7 mouse cellular contexts compared by ENCODE assay signal in the genomic region with DNA sequence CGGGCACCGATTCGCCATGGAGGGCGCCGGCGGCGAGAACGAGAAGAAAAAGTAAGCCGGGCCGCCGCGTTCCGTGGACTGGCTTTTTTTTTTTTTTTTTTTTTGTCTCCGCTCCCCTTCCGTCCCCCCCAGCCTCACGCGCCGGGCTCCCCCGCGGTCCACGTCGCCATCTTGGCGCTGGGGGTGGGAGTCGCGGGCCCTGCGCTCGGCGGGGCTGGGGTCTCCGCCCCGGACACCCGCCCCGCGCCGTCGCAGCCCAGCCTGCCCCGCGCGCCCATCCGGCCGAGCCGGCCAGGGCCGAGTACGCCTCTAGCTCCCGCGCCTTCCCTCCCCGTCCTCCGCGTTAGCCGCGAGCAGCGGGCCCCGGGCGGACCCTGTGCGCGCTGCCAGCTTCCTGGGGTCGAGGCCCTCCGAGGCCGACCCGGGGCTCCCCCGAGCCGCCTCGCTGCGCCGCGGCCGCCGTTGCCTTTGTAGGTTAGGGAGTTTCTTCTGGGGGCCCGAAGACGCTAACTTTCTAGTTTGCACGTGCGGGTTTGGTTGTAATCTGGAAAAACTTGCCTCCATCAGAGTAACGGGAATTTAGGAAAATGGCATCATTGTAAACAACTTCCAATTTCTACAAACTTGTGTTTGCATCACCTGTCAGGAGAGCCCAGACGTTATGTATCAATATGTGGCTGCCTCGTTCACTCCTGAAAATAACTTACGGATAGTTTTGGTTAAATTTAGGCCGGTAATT. TPM values are rescaled to one million over a fixed set of nuclear protein-coding genes. Genes with fewer than 3 reads are reported as not detected.
A peak's percentile ranks its signal among the peaks of the same experiment; 100 is the strongest.
DNase-seq lines count a peak whose midpoint lies in the region; ATAC-seq lines count a peak whose summit lies in the region.

No protein-coding gene starts in this region.

- H3K9ac ChIP-seq in limb, embryonic 11.5 days (ENCODE audit: low read length) = peak overlapping the region; percentile 95
- peak overlapping the region; percentile 99 for H3K9ac ChIP-seq in midbrain, embryonic 11.5 days (ENCODE audit: low read length)

- under 1% methylated on average over 64 of the region's 76 CpGs for WGBS in limb, embryonic 11.5 days
- WGBS in midbrain, embryonic 11.5 days = under 1% methylated on average over 57 of the region's 76 CpGs

- H3K27me3 ChIP-seq in limb, embryonic 11.5 days (ENCODE audit: control insufficient read depth, insufficient read depth, low read length) = no peaks in the 10 kb centered on the region
- H3K27me3 ChIP-seq in midbrain, embryonic 11.5 days (ENCODE audit: control insufficient read depth, insufficient read depth, low read length) = no peaks in the 10 kb centered on the region; the same call in 1 of the 2 replicates

- peak overlapping the region; percentile 67 for H3K4me3 ChIP-seq in limb, embryonic 11.5 days (ENCODE audit: low read depth, low read length)
- peak overlapping the region; percentile 91 for H3K4me3 ChIP-seq in midbrain, embryonic 11.5 days (ENCODE audit: low read depth, low read length)

- 0 out of 2 replicates have a peak, but pooled peaks cover 2% of the 10 kb centered on the region for H3K4me1 ChIP-seq in limb, embryonic 11.5 days (ENCODE audit: control insufficient read depth, insufficient read depth, low read length)
- H3K4me1 ChIP-seq in midbrain, embryonic 11.5 days (ENCODE audit: control insufficient read depth, insufficient read depth, low read length) = peaks cover 12% of the 10 kb centered on the region

- no peaks in the 10 kb centered on the region for H3K36me3 ChIP-seq in limb, embryonic 11.5 days (ENCODE audit: control insufficient read depth, insufficient read depth, low read length)
- no peaks in the 10 kb centered on the region for H3K36me3 ChIP-seq in midbrain, embryonic 11.5 days (ENCODE audit: control insufficient read depth, insufficient read depth, low read length)

- peak; percentile 79 for DNase-seq in adrenal gland, postnatal 14 days
- DNase-seq in embryo, embryonic 11 days = peak; percentile 89
- DNase-seq in kidney, adult 11 months = peak; percentile 46
- DNase-seq in limb, embryonic 11.5 days (ENCODE audit: low spot score) = peak; percentile 79
- peak; percentile 96 for DNase-seq in midbrain, embryonic 11.5 days (ENCODE audit: low spot score, missing footprints)
- DNase-seq in spleen, adult 18-20 months = peak; percentile 58 to 68

- peak overlapping the region; percentile 97 for H3K27ac ChIP-seq in limb, embryonic 11.5 days (replicated peaks; ENCODE audit: low read depth, low read length)
- H3K27ac ChIP-seq in midbrain, embryonic 11.5 days (ENCODE audit: low read depth, low read length) = peak overlapping the region; percentile 98

- H3K9me3 ChIP-seq in limb, embryonic 11.5 days (ENCODE audit: control insufficient read depth, low read length) = no peaks in the 10 kb centered on the region
- no peaks in the 10 kb centered on the region for H3K9me3 ChIP-seq in midbrain, embryonic 11.5 days (ENCODE audit: control insufficient read depth, low read length)

- peak overlapping the region; percentile 47 for H3K4me2 ChIP-seq in limb, embryonic 11.5 days (ENCODE audit: low read depth, severe bottlenecking)
- H3K4me2 ChIP-seq in midbrain, embryonic 11.5 days = peak overlapping the region; percentile 73

- ATAC-seq in granulocyte monocyte progenitor cell, adult 5-6 weeks (replicated peaks; ENCODE audit: poor library complexity, severe bottlenecking) = peak; percentile 28
- ATAC-seq in limb, embryonic 11.5 days (ENCODE audit: insufficient number of reproducible peaks, low FRiP score, low TSS enrichment, low read depth) = peak; percentile 61
- peak; percentile 80 for ATAC-seq in midbrain, embryonic 11.5 days (ENCODE audit: low FRiP score)

RNA-seq across cellular contexts. Expression of gene Hif1a, which starts 7.3 kb away (rescaled TPM):
- 59.8 and 63.0 TPM in 2 replicates for total RNA-seq in adrenal gland, postnatal 14 days (2021)
- total RNA-seq in granulocyte monocyte progenitor cell, adult 5-6 weeks (2014; fragmentation: Nextera tagmentation) = 39.1 and 40.8 TPM in 2 replicates
- total RNA-seq in granulocyte monocyte progenitor cell, adult 5-6 weeks (2017) = 69.5 and 82.0 TPM in 2 replicates
- 111 and 123 TPM in 2 replicates for polyA plus RNA-seq in limb, embryonic 11.5 days (2014; fragmentation: Nextera tagmentation; extraction: Ambion mirVana)
- 130 and 147 TPM in 2 replicates for polyA plus RNA-seq in midbrain, embryonic 11.5 days (2014; fragmentation: Nextera tagmentation; extraction: Ambion mirVana)

RNA-seq across cellular contexts. Expression of gene Gm49321, which starts 29.0 kb away (rescaled TPM):
- total RNA-seq in adrenal gland, postnatal 14 days (2021) = 6.9 and 7.5 TPM in 2 replicates
- not detected in 2 replicates for total RNA-seq in granulocyte monocyte progenitor cell, adult 5-6 weeks (2014; fragmentation: Nextera tagmentation)
- 1.3 TPM in 1 of 2 replicates, not detected in the other for total RNA-seq in granulocyte monocyte progenitor cell, adult 5-6 weeks (2017)
- polyA plus RNA-seq in limb, embryonic 11.5 days (2014; fragmentation: Nextera tagmentation; extraction: Ambion mirVana) = 13.5 and 15.9 TPM in 2 replicates
- 16.0 and 16.1 TPM in 2 replicates for polyA plus RNA-seq in midbrain, embryonic 11.5 days (2014; fragmentation: Nextera tagmentation; extraction: Ambion mirVana)

RNA-seq across cellular contexts. Expression of gene Snapc1, which starts 55.8 kb away (rescaled TPM):
- 16.3 and 16.8 TPM in 2 replicates for total RNA-seq in adrenal gland, postnatal 14 days (2021)
- total RNA-seq in granulocyte monocyte progenitor cell, adult 5-6 weeks (2014; fragmentation: Nextera tagmentation) = 8.5 and 9.8 TPM in 2 replicates
- total RNA-seq in granulocyte monocyte progenitor cell, adult 5-6 weeks (2017) = 6.2 and 16.9 TPM in 2 replicates
- 19.2 and 22.2 TPM in 2 replicates for polyA plus RNA-seq in limb, embryonic 11.5 days (2014; fragmentation: Nextera tagmentation; extraction: Ambion mirVana)
- 23.1 and 26.6 TPM in 2 replicates for polyA plus RNA-seq in midbrain, embryonic 11.5 days (2014; fragmentation: Nextera tagmentation; extraction: Ambion mirVana)

Comparison
In these comparisons a context has a peak if more than half of its experiments do, and no peak if none do; other contexts are left out.
1. Peak in every context shown above with its lines: DNase-seq, ATAC-seq, H3K4me3 ChIP-seq and H3K27ac ChIP-seq.
2. DNase-seq: peak in every context shown above with its lines; median percentile 96 in midbrain, embryonic 11.5 days; 89 in embryo, embryonic 11 days; 79 in adrenal gland, postnatal 14 days; 79 in limb, embryonic 11.5 days; 63 in spleen, adult 18-20 months; 46 in kidney, adult 11 months.
3. ATAC-seq: peak in every context shown above with its lines; median percentile 80 in midbrain, embryonic 11.5 days; 61 in limb, embryonic 11.5 days; 28 in granulocyte monocyte progenitor cell, adult 5-6 weeks.